8 mouse cellular contexts compared by ENCODE assay signal in genomic region chr13:119283448-119283847, GRCm38 (mm10).
A peak's percentile ranks its signal among the peaks of the same experiment; 100 is the strongest.
DNase-seq lines count a peak whose midpoint lies in the region; ATAC-seq lines count a peak whose summit lies in the region.

No protein-coding gene starts in this region.

- 54% methylated on average over 6 of the region's 6 CpGs for WGBS in midbrain, embryonic 13.5 days

- peak; percentile 36 for DNase-seq in ovary, postnatal 10 days (ENCODE audit: low spot score)
- no peak for DNase-seq in ovary, adult 18-20 months (ENCODE audit: low spot score)
- DNase-seq in cerebellum, adult 8-10 months: peak; percentile 35
- peak; percentile 55 to 60 for DNase-seq in frontal cortex, postnatal 25 days (ENCODE audit: low spot score in 2 of 2)
- DNase-seq in kidney, adult 18-20 months: peak; percentile 72
- peak; percentile 47 to 58 for DNase-seq in left cerebral cortex, postnatal 25 days (ENCODE audit: low spot score in 2 of 2)
- DNase-seq in testis, postnatal 10 days (ENCODE audit: low spot score): peak; percentile 86

- no peaks in the 10 kb centered on the region for H3K36me3 ChIP-seq in midbrain, embryonic 13.5 days

- no peak overlapping the region for H3K4me3 ChIP-seq in midbrain, embryonic 13.5 days (replicated peaks)

- H3K27ac ChIP-seq in midbrain, embryonic 13.5 days: no peak overlapping the region

- no peaks in the 10 kb centered on the region for H3K9me3 ChIP-seq in midbrain, embryonic 13.5 days

- H3K4me2 ChIP-seq in midbrain, embryonic 13.5 days (replicated peaks): no peak overlapping the region

- peak; percentile 48 for ATAC-seq in midbrain, embryonic 13.5 days

- no peak overlapping the region for H3K9ac ChIP-seq in midbrain, embryonic 13.5 days (replicated peaks)

- intact Hi-C loops in left cerebral cortex, postnatal 25 days (cut with DNase I): loop anchor here (5.0 kb wide), 1 partner anchor 94 kb away; no protein-coding TSS in a partner anchor

- H3K27me3 ChIP-seq in midbrain, embryonic 13.5 days: no peaks in the 10 kb centered on the region

- no peaks in the 10 kb centered on the region for H3K4me1 ChIP-seq in midbrain, embryonic 13.5 days (replicated peaks)
